Mouse (Mus musculus) liver, embryonic 15.5 days (tissue): ENCODE data around the gene Pfdn6. TPM values are rescaled to one million over a fixed set of nuclear protein-coding genes. Genes with fewer than 3 reads are reported as not detected.
"Not testable (repeated sequence)": the region's sequence is repeated elsewhere in the genome, so short reads cannot be mapped to it uniquely, and the experiment has no call there.

Experiments
- ATAC-seq: fragments of 200-750 bp; cut with Nextera tagmentation; 2 replicates; pipeline ENCODE4 v1.8.0; 2017; ENCODE audit warnings: moderate number of reproducible peaks, mild to moderate bottlenecking, moderate library complexity; ENCODE audit not compliant: insufficient read depth
- H3K27ac ChIP-seq: fragments of 300-500 bp; sonication (generic); replicated peaks from 2 replicates; pipeline ENCODE4 v1.5.1; 2015; ENCODE audit warnings: mild to moderate bottlenecking, inconsistent platforms
- H3K27me3 ChIP-seq: fragments of 300-500 bp; sonication (generic); 2 replicates; pipeline ENCODE4 v1.6.1; 2015; ENCODE audit warnings: mild to moderate bottlenecking, inconsistent platforms
- H3K36me3 ChIP-seq: fragments of 300-500 bp; sonication (generic); replicated peaks from 2 replicates; pipeline ENCODE4 v1.6.1; 2015; ENCODE audit warnings: moderate library complexity, mild to moderate bottlenecking, inconsistent platforms
- H3K4me1 ChIP-seq: fragments of 300-500 bp; sonication (generic); replicated peaks from 2 replicates; pipeline ENCODE4 v1.6.1; 2015; ENCODE audit warnings: inconsistent platforms
- H3K4me2 ChIP-seq: fragments of 300-500 bp; sonication (generic); 2 replicates; pipeline ENCODE4 v1.6.1; 2015; ENCODE audit warnings: moderate library complexity, mild to moderate bottlenecking, inconsistent platforms
- H3K4me3 ChIP-seq: fragments of 300-500 bp; sonication (generic); replicated peaks from 2 replicates; pipeline ENCODE4 v1.5.1; 2015; ENCODE audit warnings: mild to moderate bottlenecking, inconsistent platforms
- H3K9ac ChIP-seq: fragments of 300-500 bp; sonication (generic); 2 replicates; pipeline ENCODE4 v1.6.1; 2015; ENCODE audit warnings: moderate library complexity, mild to moderate bottlenecking, inconsistent platforms
- H3K9me3 ChIP-seq: fragments of 300-500 bp; sonication (generic); replicated peaks from 2 replicates; pipeline ENCODE4 v1.6.1; 2016; ENCODE audit warnings: inconsistent platforms
- WGBS: fragments of 180-500 bp; shearing (Covaris S2); methylation state at CpG from one replicate; pipeline ENCODE4 v1.1.7; 2015; ENCODE audit warnings: mixed read lengths; ENCODE audit not compliant: insufficient replicate concordance; 5-methylcytosine and 5-hydroxymethylcytosine counted together
- polyA plus RNA-seq: library from polyadenylated mRNA; unstranded; fragments of >200 nt; fragmentation: Nextera tagmentation; extraction: Ambion mirVana; gene quantifications from 2 replicates; pipeline ENCODE4 v1.2.1, GENCODE M21; 2015

The Pfdn6 gene
- polyA plus RNA-seq, 1 experiment from 2014 or later, result 96.8 TPM

GRCm38 (mm10) chr17:33902079-33902478 lies 38.1 kb downstream of the Pfdn6 start:
- no peak overlapping the region for H3K9ac ChIP-seq
- no peaks in the 10 kb centered on the region for H3K9me3 ChIP-seq
- no peaks in the 10 kb centered on the region for H3K36me3 ChIP-seq
- ATAC-seq, result no peak
- no peaks in the 10 kb centered on the region for H3K27me3 ChIP-seq
- peak overlapping the region; percentile 41 for H3K4me2 ChIP-seq
- H3K27ac ChIP-seq, result peak overlapping the region; percentile 67
- peaks cover 75% of the 10 kb centered on the region for H3K4me1 ChIP-seq
- no peak overlapping the region for H3K4me3 ChIP-seq
- 70% methylated on average over 4 of the region's 4 CpGs for WGBS

DNA sequence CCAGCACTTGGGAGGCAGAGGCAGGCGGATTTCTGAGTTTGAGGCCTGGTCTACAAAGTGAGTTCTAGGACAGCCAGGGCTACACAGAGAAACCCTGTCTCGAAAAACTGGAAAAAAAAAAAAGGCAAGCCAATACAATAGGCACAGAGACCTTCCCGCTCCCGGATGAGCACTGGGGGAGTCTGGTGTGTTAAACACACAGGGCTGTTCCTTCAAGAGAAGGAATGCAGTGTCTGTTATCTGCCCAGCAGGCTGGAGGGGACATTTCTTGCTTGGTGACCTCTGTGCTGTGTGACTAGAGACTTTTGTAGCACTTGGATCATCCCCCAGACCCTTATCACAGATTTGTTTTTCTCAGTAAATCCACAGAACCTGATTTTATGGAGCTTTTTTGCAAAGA lies 38.5 kb downstream of the Pfdn6 start:
- Histone ChIP-seq H3K4me1 (peaks cover 77% of the 10 kb centered on the region), H3K36me3 (no peaks in the 10 kb centered on the region), H3K27ac (peak overlapping the region; percentile 67; the same call in 1 of the 2 replicates), H3K9me3 (no peaks in the 10 kb centered on the region), H3K9ac (no peak overlapping the region), H3K4me3 (no peak overlapping the region), H3K4me2 (no peak overlapping the region), H3K27me3 (no peaks in the 10 kb centered on the region)
- no peak for ATAC-seq
- 65% methylated on average over 4 of the region's 4 CpGs for WGBS

- no peak overlapping the region for H3K27ac ChIP-seq
- no peak for ATAC-seq
- no peak overlapping the region for H3K4me2 ChIP-seq
- 78% methylated on average over 4 of the region's 4 CpGs for WGBS
- no peaks in the 10 kb centered on the region for H3K9me3 ChIP-seq
- H3K4me3 ChIP-seq, result no peak overlapping the region
- H3K4me1 ChIP-seq, result peaks cover 77% of the 10 kb centered on the region
- H3K36me3 ChIP-seq, result no peaks in the 10 kb centered on the region
- H3K9ac ChIP-seq, result no peak overlapping the region
- no peaks in the 10 kb centered on the region for H3K27me3 ChIP-seq
Measured at GRCm38 (mm10) chr17:33900989-33901314, 39.2 kb downstream of the Pfdn6 start.

GRCm38 (mm10) chr17:33900281-33900988 lies 39.7 kb downstream of the Pfdn6 start:
- Histone ChIP-seq H3K27ac (peak overlapping the region; percentile 90), H3K4me2 (peak overlapping the region; percentile 32; the same call in 1 of the 2 replicates)

DNA sequence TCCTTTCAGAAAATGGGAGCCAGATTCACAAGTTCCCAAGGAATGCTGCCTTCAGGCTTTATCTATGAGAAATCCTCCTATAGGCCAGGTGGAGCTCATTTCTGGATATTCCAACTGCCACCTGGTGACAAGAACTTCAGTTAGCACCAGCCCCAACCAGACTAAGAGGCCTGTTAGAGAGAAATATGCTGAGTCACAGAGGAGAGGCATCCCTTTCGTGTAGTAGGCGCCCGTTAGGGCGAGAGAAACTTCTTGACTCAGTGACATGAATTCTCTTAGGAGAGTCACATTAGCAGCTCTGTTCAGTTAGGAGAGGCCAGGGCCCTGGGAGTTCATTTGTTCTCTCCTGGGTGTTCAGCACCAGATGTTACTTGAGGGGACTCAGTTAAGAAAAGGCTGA lies 40.5 kb downstream of the Pfdn6 start:
- Histone ChIP-seq H3K4me2 (peak overlapping the region; percentile 32), H3K27me3 (no peaks in the 10 kb centered on the region), H3K36me3 (no peaks in the 10 kb centered on the region), H3K4me1 (peaks cover 74% of the 10 kb centered on the region), H3K9ac (peak overlapping the region; percentile 30; the same call in 1 of the 2 replicates), H3K9me3 (no peaks in the 10 kb centered on the region), H3K27ac (peak overlapping the region; percentile 90), H3K4me3 (no peak overlapping the region)
- 8% methylated on average over 4 of the region's 4 CpGs for WGBS
- peak; percentile 78 for ATAC-seq

More at GRCm38 (mm10) chr17:33900281-33900988, 39.7 kb downstream of the Pfdn6 start:
- Histone ChIP-seq H3K36me3 (no peaks in the 10 kb centered on the region), H3K4me3 (no peak overlapping the region), H3K9me3 (no peaks in the 10 kb centered on the region), H3K9ac (0 out of 2 replicates have a peak overlapping the region, but pooled peaks have one; percentile 30), H3K4me1 (peaks cover 77% of the 10 kb centered on the region), H3K27me3 (no peaks in the 10 kb centered on the region)
- whole genome bisulfite sequencing, result 46% methylated on average over 7 of the region's 7 CpGs
- ATAC-seq, result peak; percentile 45

DNA sequence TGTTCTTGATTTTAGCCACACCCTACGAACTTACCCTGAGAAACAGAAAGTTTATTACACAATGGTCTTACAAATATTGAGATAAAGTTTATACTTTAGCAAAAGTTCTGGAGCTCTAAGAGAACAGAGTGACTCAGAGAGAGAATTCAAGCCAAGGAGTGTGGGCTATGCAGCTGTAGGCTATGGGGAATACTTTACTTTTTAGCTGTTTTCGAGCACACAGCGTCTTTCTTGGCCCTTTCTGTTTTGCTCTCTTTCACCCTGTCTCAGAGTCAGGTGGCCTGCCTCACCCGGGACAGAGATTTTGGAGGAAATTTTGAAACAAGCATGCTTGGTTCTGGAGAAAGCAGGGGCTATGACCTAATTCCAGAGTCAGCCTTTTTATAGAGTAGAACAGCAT lies 42.0 kb downstream of the Pfdn6 start:
- H3K4me3 ChIP-seq, H3K36me3 ChIP-seq, ATAC-seq, H3K4me2 ChIP-seq, H3K9me3 ChIP-seq, H3K27me3 ChIP-seq, H3K9ac ChIP-seq: not testable (repeated sequence)
- Histone ChIP-seq H3K27ac (peak overlapping the region; percentile 90), H3K4me1 (peaks cover 62% of the 10 kb centered on the region)
- 64% methylated on average over 4 of the region's 4 CpGs for WGBS

GRCm38 (mm10) chr17:33897114-33897794 lies 42.9 kb downstream of the Pfdn6 start:
- Histone ChIP-seq H3K27ac (peak overlapping the region; percentile 38; the same call in 1 of the 2 replicates), H3K9me3 (no peaks in the 10 kb centered on the region), H3K36me3 (no peaks in the 10 kb centered on the region), H3K27me3 (no peaks in the 10 kb centered on the region), H3K4me1 (peaks cover 58% of the 10 kb centered on the region), H3K4me2 (no peak overlapping the region), H3K9ac (no peak overlapping the region), H3K4me3 (no peak overlapping the region)
- ATAC-seq, result no peak
- 6% methylated on average over 6 of the region's 6 CpGs for WGBS

DNA sequence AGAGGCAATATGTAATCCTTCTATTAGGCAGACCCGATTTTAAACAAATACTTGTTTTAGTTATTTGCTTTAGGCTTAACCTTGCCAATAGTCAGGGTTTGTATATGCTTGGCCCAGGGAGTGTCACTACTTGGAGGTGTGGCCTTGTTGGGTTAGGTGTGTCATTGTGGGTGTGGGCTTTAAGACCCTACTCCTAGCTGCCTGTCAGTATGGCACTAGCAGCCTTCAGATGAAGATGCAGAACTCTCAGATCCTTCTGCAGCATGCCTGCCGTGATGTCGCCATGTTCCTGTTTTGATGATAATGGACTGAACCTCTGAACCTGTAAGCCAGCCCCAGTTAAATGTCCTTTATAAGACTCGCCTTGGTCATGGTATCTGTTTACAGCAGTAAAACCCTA lies 47.1 kb downstream of the Pfdn6 start:
- WGBS, result 61% methylated on average over 4 of the region's 4 CpGs
- H3K27me3 ChIP-seq, ATAC-seq, H3K9ac ChIP-seq, H3K36me3 ChIP-seq, H3K4me2 ChIP-seq, H3K27ac ChIP-seq, H3K4me3 ChIP-seq, H3K9me3 ChIP-seq: not testable (repeated sequence)
- peaks cover 36% of the 10 kb centered on the region for H3K4me1 ChIP-seq

- H3K4me2 ChIP-seq, result no peak overlapping the region
- no peaks in the 10 kb centered on the region for H3K9me3 ChIP-seq
- no peak overlapping the region for H3K4me3 ChIP-seq
- no peak overlapping the region for H3K9ac ChIP-seq
- H3K27ac ChIP-seq, result no peak overlapping the region
- H3K27me3 ChIP-seq, result no peaks in the 10 kb centered on the region
- H3K4me1 ChIP-seq, result peaks cover 36% of the 10 kb centered on the region
- peaks cover 9% of the 10 kb centered on the region; the same call in 1 of the 2 replicates for H3K36me3 ChIP-seq
- ATAC-seq, result no peak
- 42% methylated on average over 7 of the region's 7 CpGs for WGBS
Measured at GRCm38 (mm10) chr17:33892429-33892828, 47.7 kb downstream of the Pfdn6 start.

DNA sequence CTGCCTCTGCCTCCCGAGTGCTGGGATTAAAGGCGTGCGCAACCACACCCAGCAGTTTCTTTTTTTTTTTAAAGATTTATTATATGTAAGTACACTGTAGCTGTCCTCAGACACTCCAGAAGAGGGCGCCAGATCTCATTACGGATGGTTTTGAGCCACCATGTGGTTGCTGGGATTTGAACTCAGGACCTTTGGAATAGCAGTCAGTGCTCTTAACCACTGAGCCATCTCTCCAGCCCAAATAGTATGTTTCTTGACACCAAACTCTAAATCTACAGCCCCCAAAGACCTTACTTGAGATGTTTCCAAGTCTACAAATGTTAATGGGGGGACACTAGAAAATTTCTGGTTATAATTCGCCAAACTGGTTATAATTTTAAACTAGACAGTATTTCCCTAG lies 48.3 kb downstream of the Pfdn6 start:
- H3K27ac ChIP-seq, H3K9ac ChIP-seq, H3K4me3 ChIP-seq, H3K4me2 ChIP-seq, ATAC-seq, H3K9me3 ChIP-seq, H3K27me3 ChIP-seq: not testable (repeated sequence)
- Histone ChIP-seq H3K4me1 (peaks cover 34% of the 10 kb centered on the region), H3K36me3 (peaks cover 15% of the 10 kb centered on the region)
- 50% methylated on average over 6 of the region's 6 CpGs for WGBS

DNA sequence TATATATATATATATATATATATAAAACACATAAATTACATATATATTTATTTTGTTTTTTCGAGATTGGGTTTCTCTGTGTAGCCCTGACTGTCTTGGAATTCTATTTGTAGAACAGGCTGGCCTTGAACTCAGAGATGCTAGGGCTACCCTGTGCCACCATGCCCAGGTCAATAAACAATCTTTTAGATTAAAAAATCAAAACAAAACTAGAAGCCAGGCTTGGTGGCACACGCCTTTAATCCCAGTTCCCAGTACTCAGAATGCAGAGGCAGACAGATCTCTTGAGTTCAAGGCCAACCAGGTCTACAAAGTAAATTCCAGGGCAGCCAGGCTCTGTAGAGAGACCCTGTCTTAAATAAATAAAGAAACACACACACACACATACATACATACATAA lies 48.8 kb downstream of the Pfdn6 start:
- Histone ChIP-seq H3K27me3 (no peaks in the 10 kb centered on the region), H3K9ac (no peak overlapping the region), H3K4me2 (peak overlapping the region; percentile 23; the same call in 1 of the 2 replicates), H3K27ac (no peak overlapping the region), H3K4me1 (peaks cover 32% of the 10 kb centered on the region), H3K4me3 (no peak overlapping the region), H3K9me3 (no peaks in the 10 kb centered on the region), H3K36me3 (peaks cover 20% of the 10 kb centered on the region)
- WGBS, result 55% methylated on average over 2 of the region's 2 CpGs
- ATAC-seq, result no peak
